Mouse (Mus musculus) embryonic facial prominence, embryonic 11.5 days (tissue): ENCODE measurements at regions not wholly inside any gene's neighbourhood (a gene's known extent, or its start where the extent isn't known, plus 50 kb on each side); places are given as distances from the start of the nearest gene placed in this dataset.

ENCODE experiments used
- ATAC-seq: fragments of 200-750 bp; cut with Nextera tagmentation; replicated peaks from 2 replicates; pipeline ENCODE4 v1.8.0; 2017; ENCODE audit warnings: low read depth; ENCODE audit not compliant: insufficient number of reproducible peaks, low FRiP score, low TSS enrichment
- DNase-seq: peaks from one replicate; pipeline ENCODE4 v3.0.0-alpha.2; 2015; ENCODE audit warnings: low spot score
- H3K27ac ChIP-seq: fragments of 300-500 bp; sonication (generic); replicated peaks from 2 replicates; pipeline ENCODE4 v1.5.1; 2014; ENCODE audit warnings: mild to moderate bottlenecking, low read depth, low read length, control low read depth
- H3K27me3 ChIP-seq: fragments of 300-500 bp; sonication (generic); 2 replicates; pipeline ENCODE4 v1.6.1; 2014; ENCODE audit warnings: mild to moderate bottlenecking, low read length, moderate library complexity, mixed read lengths; ENCODE audit not compliant: control insufficient read depth, insufficient read depth
- H3K36me3 ChIP-seq: fragments of 300-500 bp; sonication (generic); replicated peaks from 2 replicates; pipeline ENCODE4 v1.6.1; 2014; ENCODE audit warnings: low read depth, mild to moderate bottlenecking, low read length, moderate library complexity, mixed read lengths; ENCODE audit not compliant: control insufficient read depth, insufficient read depth
- H3K4me1 ChIP-seq: fragments of 300-500 bp; sonication (generic); 2 replicates; pipeline ENCODE4 v1.6.1; 2014; ENCODE audit warnings: low read length, mixed read lengths; ENCODE audit not compliant: control insufficient read depth, insufficient read depth
- H3K4me2 ChIP-seq: fragments of 300-500 bp; sonication (generic); 2 replicates; pipeline ENCODE4 v1.6.1; 2014; ENCODE audit warnings: low read depth, mild to moderate bottlenecking, control low read depth, low read length, moderate library complexity
- H3K4me3 ChIP-seq: fragments of 300-500 bp; sonication (generic); 2 replicates; pipeline ENCODE4 v1.5.1; 2014; ENCODE audit warnings: low read depth, low read length, control low read depth
- H3K9ac ChIP-seq: fragments of 300-500 bp; sonication (generic); replicated peaks from 2 replicates; pipeline ENCODE4 v1.6.1; 2014; ENCODE audit warnings: mild to moderate bottlenecking, control low read depth, low read length
- H3K9me3 ChIP-seq: fragments of 300-500 bp; sonication (generic); replicated peaks from 2 replicates; pipeline ENCODE4 v1.6.1; 2016; ENCODE audit warnings: mild to moderate bottlenecking, low read length, inconsistent platforms, mixed read lengths; ENCODE audit not compliant: control insufficient read depth
- WGBS: fragments of 180-500 bp; shearing (Covaris S2); extraction: QIAGEN DNeasy Blood & Tissue Kit; methylation state at CpG from one replicate; pipeline ENCODE4 v1.1.7; 2014; 5-methylcytosine and 5-hydroxymethylcytosine counted together

- no peak overlapping the region for H3K4me2 ChIP-seq
- H3K4me1 ChIP-seq = no peaks in the 10 kb centered on the region
- H3K36me3 ChIP-seq = no peaks in the 10 kb centered on the region
- WGBS = 42% methylated on average over 7 of the region's 7 CpGs
- H3K4me3 ChIP-seq = no peak overlapping the region
- H3K27ac ChIP-seq = no peak overlapping the region
- DNase-seq = peak; percentile 6
- no peaks in the 10 kb centered on the region for H3K9me3 ChIP-seq
- ATAC-seq = no peak
- H3K27me3 ChIP-seq = no peaks in the 10 kb centered on the region
- H3K9ac ChIP-seq = no peak overlapping the region
Measured at GRCm38 (mm10) chr15:59174246-59174751, 285.2 kb downstream of the Gm49356 start.

GRCm38 (mm10) chr15:59174893-59175531 is 285.9 kb downstream of the Gm49356 start:
- WGBS = 70% methylated on average over 8 of the region's 8 CpGs
- Histone ChIP-seq H3K4me2 (no peak overlapping the region), H3K9ac (no peak overlapping the region), H3K27me3 (no peaks in the 10 kb centered on the region), H3K36me3 (no peaks in the 10 kb centered on the region), H3K4me3 (no peak overlapping the region), H3K27ac (no peak overlapping the region), H3K4me1 (no peaks in the 10 kb centered on the region), H3K9me3 (no peaks in the 10 kb centered on the region)
- DNase-seq = no peak
- no peak; the same call in 1 of the 2 replicates for ATAC-seq

DNA sequence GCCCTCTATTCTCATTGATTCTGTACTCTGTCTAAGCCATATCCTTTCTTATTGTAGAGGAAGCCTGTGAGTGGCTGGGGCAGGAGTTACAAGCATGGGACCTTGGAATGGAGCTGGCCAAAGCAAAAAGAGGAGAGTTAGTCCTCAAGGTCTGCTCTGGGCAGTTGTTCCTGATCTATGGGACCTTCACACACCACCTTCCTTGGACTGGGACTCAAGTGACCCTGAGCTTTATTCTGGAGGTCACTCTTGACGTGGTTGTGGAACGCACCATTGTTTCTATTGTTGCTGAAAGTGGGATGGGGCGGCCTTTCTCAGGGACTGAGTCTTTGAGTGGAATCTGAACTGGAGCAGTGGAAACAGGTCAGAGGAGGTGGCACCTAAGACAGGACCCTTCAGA is 291.0 kb downstream of the Gm49356 start:
- Histone ChIP-seq H3K4me2 (no peak overlapping the region), H3K4me3 (no peak overlapping the region), H3K36me3 (no peaks in the 10 kb centered on the region), H3K27ac (no peak overlapping the region), H3K4me1 (no peaks in the 10 kb centered on the region), H3K9ac (no peak overlapping the region), H3K27me3 (no peaks in the 10 kb centered on the region), H3K9me3 (no peaks in the 10 kb centered on the region)
- DNase-seq (no peak), ATAC-seq (no peak)
- WGBS = 86% methylated on average over 3 of the region's 3 CpGs

DNA sequence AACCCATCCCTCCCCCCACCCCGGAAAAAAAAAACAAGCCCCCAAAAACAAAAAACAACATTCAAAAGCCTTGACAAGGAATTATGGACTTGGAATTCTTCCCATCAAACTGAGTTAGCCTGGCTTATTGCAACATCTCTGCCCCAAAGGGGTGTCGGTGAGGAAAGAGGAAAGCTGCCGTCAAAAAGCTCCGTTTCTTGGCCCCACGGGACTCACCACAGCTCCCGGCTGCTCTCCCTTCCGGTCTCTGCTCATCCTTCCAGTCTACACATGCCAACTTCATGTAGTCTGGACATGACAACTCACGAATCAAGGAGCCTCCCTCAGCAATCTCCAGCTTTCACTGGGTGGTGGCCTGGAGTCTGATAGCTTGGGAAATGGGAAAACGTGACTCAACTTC is 295.4 kb downstream of the Gm49356 start:
- no peak overlapping the region for H3K9ac ChIP-seq
- H3K4me3 ChIP-seq = no peak overlapping the region
- no peak overlapping the region for H3K4me2 ChIP-seq
- H3K4me1 ChIP-seq = no peaks in the 10 kb centered on the region
- no peak overlapping the region for H3K27ac ChIP-seq
- no peaks in the 10 kb centered on the region for H3K36me3 ChIP-seq
- 83% methylated on average over 9 of the region's 9 CpGs for WGBS
- H3K27me3 ChIP-seq = no peaks in the 10 kb centered on the region
- no peaks in the 10 kb centered on the region for H3K9me3 ChIP-seq
- ATAC-seq (no peak), DNase-seq (no peak)

DNA sequence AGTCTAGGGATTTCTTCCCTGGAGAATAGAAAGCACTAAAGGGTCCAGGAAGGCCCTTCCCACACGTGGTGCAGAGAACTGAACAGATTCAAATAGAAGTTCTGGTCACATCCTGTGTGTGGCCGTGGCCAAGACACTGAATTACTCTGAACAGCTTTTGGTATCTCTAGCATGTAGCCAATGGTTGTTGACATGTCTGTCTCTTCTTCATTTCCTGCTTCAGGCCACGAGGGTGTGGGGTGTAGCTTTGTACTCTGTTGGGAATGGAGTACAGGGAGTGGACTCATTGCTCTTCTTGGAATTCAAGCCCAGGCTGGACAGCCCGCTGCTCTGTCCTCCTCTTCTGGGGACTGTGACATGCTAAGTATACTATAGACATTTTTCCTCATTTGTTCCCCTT is 298.5 kb downstream of the Gm49356 start:
- Histone ChIP-seq H3K27me3 (no peaks in the 10 kb centered on the region), H3K27ac (no peak overlapping the region), H3K4me1 (no peaks in the 10 kb centered on the region), H3K9me3 (no peaks in the 10 kb centered on the region), H3K9ac (no peak overlapping the region), H3K4me3 (no peak overlapping the region), H3K4me2 (no peak overlapping the region), H3K36me3 (no peaks in the 10 kb centered on the region)
- no peak for ATAC-seq
- DNase-seq = no peak
- 76% methylated on average over 4 of the region's 4 CpGs for WGBS

DNA sequence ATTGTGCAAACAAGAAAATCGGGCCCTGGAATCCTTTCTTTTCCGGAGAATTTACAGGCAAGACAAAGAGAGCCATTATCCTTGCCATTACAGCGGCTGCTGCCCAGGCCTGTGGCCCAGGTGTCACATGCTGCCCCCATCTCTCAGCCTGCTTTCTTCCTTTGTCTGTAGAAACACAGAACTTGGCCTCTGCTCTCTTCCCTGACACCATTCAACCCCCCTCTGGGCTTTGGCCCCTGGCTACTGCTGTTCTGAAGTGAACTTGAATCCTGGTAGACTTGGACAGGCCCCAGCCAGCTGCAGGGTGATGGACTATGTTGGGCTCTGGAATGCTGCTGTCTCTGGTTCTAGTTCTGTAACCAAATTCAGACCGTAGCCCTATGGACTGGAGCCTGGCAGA is 299.3 kb downstream of the Gm49356 start:
- Histone ChIP-seq H3K27ac (no peak overlapping the region), H3K4me1 (no peaks in the 10 kb centered on the region), H3K27me3 (no peaks in the 10 kb centered on the region), H3K9ac (no peak overlapping the region), H3K36me3 (no peaks in the 10 kb centered on the region), H3K4me3 (no peak overlapping the region), H3K4me2 (no peak overlapping the region), H3K9me3 (no peaks in the 10 kb centered on the region)
- 23% methylated on average over 4 of the region's 4 CpGs for WGBS
- DNase-seq (peak; percentile 19), ATAC-seq (peak; percentile 39; the same call in 1 of the 2 replicates)

- H3K27me3 ChIP-seq = no peaks in the 10 kb centered on the region
- no peak overlapping the region for H3K27ac ChIP-seq
- no peaks in the 10 kb centered on the region for H3K4me1 ChIP-seq
- no peaks in the 10 kb centered on the region for H3K36me3 ChIP-seq
- no peak overlapping the region for H3K4me2 ChIP-seq
- no peak overlapping the region for H3K9ac ChIP-seq
- no peak overlapping the region for H3K4me3 ChIP-seq
- ATAC-seq (no peak), DNase-seq (no peak)
- WGBS = 82% methylated on average over 5 of the region's 5 CpGs
- H3K9me3 ChIP-seq = no peaks in the 10 kb centered on the region
Measured at GRCm38 (mm10) chr15:59190511-59190910, 301.4 kb downstream of the Gm49356 start.

DNA sequence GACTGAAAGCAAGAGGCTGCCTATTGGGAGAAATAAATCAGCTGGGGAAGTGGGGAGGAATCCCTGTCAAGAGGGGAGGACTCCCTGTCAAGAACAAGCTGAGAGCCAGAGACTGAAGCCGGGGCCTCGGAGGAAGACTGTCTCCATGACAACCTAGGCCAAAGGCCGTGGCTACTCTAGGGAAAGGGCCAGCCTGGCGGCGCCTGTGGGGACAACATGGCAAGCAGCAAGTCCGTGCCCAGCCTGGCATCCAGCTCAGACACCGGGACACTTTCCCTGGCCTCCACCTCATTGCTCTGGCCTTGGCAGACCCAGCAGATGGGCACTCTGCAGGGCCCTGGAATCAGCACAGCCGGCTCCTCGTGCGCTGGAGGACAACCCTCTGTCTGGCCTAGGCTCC is 305.3 kb downstream of the Gm49356 start:
- DNase-seq (no peak), ATAC-seq (no peak)
- Histone ChIP-seq H3K4me2 (no peak overlapping the region), H3K36me3 (no peaks in the 10 kb centered on the region), H3K27ac (no peak overlapping the region), H3K9me3 (no peaks in the 10 kb centered on the region), H3K4me3 (no peak overlapping the region), H3K27me3 (no peaks in the 10 kb centered on the region), H3K9ac (0 out of 2 replicates have a peak overlapping the region, but pooled peaks have one; percentile 7), H3K4me1 (no peaks in the 10 kb centered on the region)
- WGBS = 50% methylated on average over 10 of the region's 10 CpGs
